Mouse (Mus musculus) C2C12 (cell line): Measurements from ENCODE around the gene Atp5d.

Experiments
- CTCF ChIP-seq: IDR thresholded peaks from one replicate; pipeline ENCODE4 v1.5.1; 2011; ENCODE audit not compliant: control insufficient read depth, insufficient read depth, insufficient read length
- MYOD1 ChIP-seq: IDR thresholded peaks from one replicate; pipeline ENCODE4 v1.6.1; 2011; ENCODE audit warnings: low read depth; ENCODE audit not compliant: control insufficient read depth, insufficient read length
- USF1 ChIP-seq: IDR thresholded peaks from one replicate; pipeline ENCODE4 v1.6.1; 2011; ENCODE audit warnings: low read depth, mild to moderate bottlenecking, control low read depth, moderate library complexity

- peak; percentile 90 for TF ChIP-seq MYOD1
- no peak for TF ChIP-seq CTCF
- no peak for TF ChIP-seq USF1
These were observed 23.2 kb downstream of the Atp5d start for GRCm38 (mm10) chr10:80161522-80162242.
